Mouse (Mus musculus): Measurements from ENCODE around the gene Sirt6. TPM values are rescaled to one million over a fixed set of nuclear protein-coding genes. Genes with fewer than 3 reads are reported as not detected.

Gene Sirt6
- total RNA-seq (2023) = 28.2 TPM

GRCm38 (mm10) chr10:81626994-81627835, at the start of gene Sirt6:
Gene Sirt6 (minus strand): TSS chr10:81627797.

DNA sequence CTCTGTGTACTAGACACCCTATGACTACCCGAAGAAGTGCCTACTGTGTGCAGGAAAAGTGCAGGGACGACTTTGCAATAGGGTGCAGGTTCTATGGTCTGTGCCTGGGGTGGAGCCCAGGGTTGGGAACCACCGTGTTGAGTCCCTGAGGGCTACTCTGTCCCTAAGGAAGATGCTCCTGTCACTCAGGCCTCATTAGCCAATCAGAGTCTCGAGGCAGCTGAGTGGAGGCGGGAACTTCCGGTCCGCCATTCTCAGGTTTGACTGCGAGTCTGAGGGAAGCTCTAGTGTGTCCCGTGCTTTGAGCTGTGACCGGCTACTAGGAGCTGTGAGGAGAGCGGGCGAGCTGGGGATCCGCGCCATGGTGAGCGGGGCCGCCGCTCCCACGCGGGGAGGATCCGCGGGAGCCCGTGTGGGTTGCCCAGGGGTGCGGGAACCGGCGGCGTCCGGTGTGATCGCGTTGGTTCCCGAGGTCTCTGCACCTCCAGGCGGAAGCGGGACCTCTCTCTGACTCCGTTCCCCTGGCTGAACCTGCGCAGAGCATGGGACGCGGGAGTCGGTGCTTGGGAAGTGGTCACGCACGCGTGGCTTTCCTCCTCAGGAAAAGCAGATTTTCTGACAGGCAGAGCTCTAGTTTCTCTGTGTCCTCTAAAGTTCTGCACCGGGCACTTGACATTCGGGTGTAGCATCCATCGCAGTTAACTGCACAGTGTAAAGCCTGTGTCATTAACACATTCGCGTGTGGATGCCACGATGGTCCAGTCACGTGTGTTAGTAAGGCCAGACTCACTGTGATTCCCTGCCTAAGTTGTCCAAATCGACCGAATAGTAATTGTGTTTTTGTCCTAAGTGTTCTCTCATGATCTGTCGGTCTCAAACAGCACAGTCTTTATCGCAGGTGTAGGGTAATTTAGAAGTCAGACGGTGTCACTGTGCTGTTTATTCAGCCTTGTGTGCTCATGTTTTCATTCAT, 21.5 kb upstream of the Sirt6 start, which contains the start of gene Gm10778:
Gene Gm10778, plus strand, starts transcription at position 257 of the 973 bp plus-strand sequence.

DNA sequence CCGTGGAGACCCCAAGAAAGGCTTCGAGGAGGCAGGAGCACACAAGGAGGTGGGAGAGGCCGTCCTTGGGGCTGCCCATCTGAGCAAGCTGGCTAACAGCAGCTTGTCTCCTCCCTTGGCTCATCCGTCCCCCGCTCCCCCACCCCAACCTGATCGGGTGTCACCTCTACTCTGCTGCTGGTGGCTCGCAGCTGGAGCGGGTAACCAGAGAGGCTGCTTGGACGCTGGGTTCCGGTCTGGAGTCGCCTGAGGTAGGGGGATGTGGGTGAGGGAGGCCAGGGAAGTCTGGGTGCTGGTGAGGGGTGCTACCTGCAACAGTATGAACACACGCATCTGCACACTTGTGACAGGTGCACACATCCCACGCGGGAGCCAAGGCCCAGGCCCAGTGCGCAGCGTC, 793 bp upstream of the Sirt6 start, which contains the start of gene Ankrd24:
Gene Ankrd24, plus strand, starts transcription at position 151 of the 400 bp plus-strand sequence.

GRCm38 (mm10) chr10:81605974-81606751, 21.4 kb downstream of the Sirt6 start, which contains the start of gene BC025920:
Gene BC025920 (plus strand): TSS chr10:81606270.

GRCm38 (mm10) chr10:81600738-81601203, 26.8 kb downstream of the Sirt6 start, which contains the start of gene Tle6:
Gene Tle6 (minus strand): TSS chr10:81601073.

DNA sequence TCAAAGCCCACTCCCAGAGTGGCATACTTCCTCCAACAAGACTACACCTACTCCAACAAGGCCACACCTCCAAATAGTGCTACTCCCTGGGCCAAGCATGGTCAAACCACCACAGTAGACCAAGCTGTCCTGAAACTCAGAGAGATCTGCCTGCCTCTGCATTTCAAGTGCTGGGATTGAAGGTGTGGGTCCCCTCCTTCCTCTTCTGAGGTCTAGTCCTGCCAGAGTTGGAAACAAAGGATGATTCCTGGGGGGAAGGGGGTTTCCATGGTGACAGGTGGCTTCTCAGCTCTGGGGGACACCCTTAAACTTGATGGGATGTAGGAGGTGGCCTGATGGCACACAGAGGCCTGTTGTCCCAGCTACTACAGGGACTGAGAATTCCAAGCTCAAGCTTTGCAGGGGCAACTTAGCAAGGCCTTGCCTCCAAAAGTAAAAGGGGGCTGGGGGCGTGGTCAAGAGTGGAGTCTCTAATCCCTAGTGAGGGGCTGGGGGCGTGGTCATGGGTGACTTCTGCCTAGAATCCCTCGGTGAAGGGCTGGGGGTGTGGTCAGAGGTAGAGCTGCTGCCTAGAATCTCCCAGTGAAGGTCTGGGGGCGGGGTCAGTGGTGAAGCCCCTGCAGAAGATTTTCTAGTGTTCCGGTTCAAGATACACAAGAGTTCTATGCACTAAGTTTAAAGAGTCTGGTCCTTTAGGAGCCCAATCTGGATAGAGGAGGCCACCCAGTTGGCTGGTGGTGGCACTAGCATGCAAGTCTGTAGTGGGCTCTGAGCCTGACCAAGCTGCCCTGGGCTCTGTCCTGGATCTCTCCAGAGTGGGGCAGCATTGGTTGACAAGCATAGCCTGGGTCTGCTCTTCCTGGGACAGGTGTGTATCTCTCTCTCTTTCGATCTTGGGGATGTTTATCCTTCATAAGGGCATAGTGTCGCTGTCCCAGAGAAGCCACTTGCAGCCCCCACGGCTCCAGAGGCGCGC, 53.2 kb downstream of the Sirt6 start, which contains the start of gene Tle2:
Gene Tle2, plus strand, starts transcription at position 481 of the 976 bp plus-strand sequence.

Other genes starting within 250 kb of the Sirt6 start
- gene Fzr1, start 249.3 kb downstream of the Sirt6 start, total RNA-seq (2023) = 30.6 TPM
- gene Dohh, start 243.4 kb downstream of the Sirt6 start, total RNA-seq (2023) = 44.9 TPM
- gene Gm48551, start 243.3 kb downstream of the Sirt6 start, total RNA-seq (2023) = 5.8 TPM
- 4.2 TPM for gene Gm48552, start 238.8 kb downstream of the Sirt6 start, total RNA-seq (2023)
- 5.3 TPM for gene Smim24, start 234.7 kb downstream of the Sirt6 start, total RNA-seq (2023)
- 20.7 TPM for gene Nfic, start 172.2 kb downstream of the Sirt6 start, total RNA-seq (2023)
- not detected for gene Celf5, start 145.1 kb downstream of the Sirt6 start, total RNA-seq (2023)
- gene Ncln, start 131.4 kb downstream of the Sirt6 start, total RNA-seq (2023) = 216 TPM
- gene S1pr4, start 127.7 kb downstream of the Sirt6 start, total RNA-seq (2023) = 131 TPM
- gene Gna15, start 103.6 kb downstream of the Sirt6 start, total RNA-seq (2023) = 20.8 TPM
- gene Gna11, start 82.6 kb downstream of the Sirt6 start, total RNA-seq (2023) = 22.9 TPM
- gene Aes, start 68.3 kb downstream of the Sirt6 start, total RNA-seq (2023) = 523 TPM
- 5.9 TPM for gene Tle2, start 53.2 kb downstream of the Sirt6 start, total RNA-seq (2023)
- 1.9 TPM for gene Tle6, start 26.7 kb downstream of the Sirt6 start, total RNA-seq (2023)
- 4.9 TPM for gene BC025920, start 21.5 kb downstream of the Sirt6 start, total RNA-seq (2023)
- gene Ankrd24, start 743 bp upstream of the Sirt6 start, total RNA-seq (2023) = 1.4 TPM
- 1.4 TPM for gene Gm10778, start 21.3 kb upstream of the Sirt6 start, total RNA-seq (2023)
- 7.5 TPM for gene Zfp433, start 77.0 kb upstream of the Sirt6 start, total RNA-seq (2023)
- 2.8 TPM for gene Gm3055, start 143.4 kb upstream of the Sirt6 start, total RNA-seq (2023)
- 0.61 TPM for gene Gm4767, start 184.4 kb upstream of the Sirt6 start, total RNA-seq (2023)
- 2.1 TPM for gene Gm32687, start 236.1 kb upstream of the Sirt6 start, total RNA-seq (2023)

All from CD8-positive naive resting alpha-beta T cell, adult 57 days (primary cell).